Mouse (Mus musculus) embryonic facial prominence, embryonic 15.5 days (tissue): ENCODE measurements at regions not wholly inside any gene's neighbourhood (a gene's known extent, or its start where the extent isn't known, plus 50 kb on each side); places are given as distances from the start of the nearest gene placed in this dataset.

Experiments used
- ATAC-seq: fragments of 200-750 bp; cut with Nextera tagmentation; 2 replicates; pipeline ENCODE4 v1.8.0; 2017; ENCODE audit warnings: low read depth, moderate TSS enrichment; ENCODE audit not compliant: insufficient number of reproducible peaks, low FRiP score, low TSS enrichment
- H3K27ac ChIP-seq: fragments of 300-500 bp; sonication (generic); replicated peaks from 2 replicates; pipeline ENCODE4 v1.5.1; 2015; ENCODE audit warnings: mild to moderate bottlenecking, inconsistent platforms
- H3K27me3 ChIP-seq: fragments of 300-500 bp; sonication (generic); 2 replicates; pipeline ENCODE4 v1.6.1; 2015; ENCODE audit warnings: inconsistent platforms
- H3K36me3 ChIP-seq: fragments of 300-500 bp; sonication (generic); 2 replicates; pipeline ENCODE4 v1.6.1; 2015; ENCODE audit warnings: mild to moderate bottlenecking, inconsistent platforms
- H3K4me1 ChIP-seq: fragments of 300-500 bp; sonication (generic); 2 replicates; pipeline ENCODE4 v1.6.1; 2015; ENCODE audit warnings: inconsistent platforms
- H3K4me2 ChIP-seq: fragments of 300-500 bp; sonication (generic); replicated peaks from 2 replicates; pipeline ENCODE4 v1.6.1; 2015; ENCODE audit warnings: mild to moderate bottlenecking, inconsistent platforms
- H3K4me3 ChIP-seq: fragments of 300-500 bp; sonication (generic); replicated peaks from 2 replicates; pipeline ENCODE4 v1.5.1; 2015; ENCODE audit warnings: mild to moderate bottlenecking, inconsistent platforms
- H3K9ac ChIP-seq: fragments of 300-500 bp; sonication (generic); 2 replicates; pipeline ENCODE4 v1.6.1; 2015; ENCODE audit warnings: inconsistent platforms
- H3K9me3 ChIP-seq: fragments of 300-500 bp; sonication (generic); replicated peaks from 2 replicates; pipeline ENCODE4 v1.6.1; 2016; ENCODE audit warnings: inconsistent platforms
- WGBS: fragments of 180-500 bp; shearing (Covaris S2); methylation state at CpG from one replicate; pipeline ENCODE4 v1.1.7; 2015; 5-methylcytosine and 5-hydroxymethylcytosine counted together

DNA sequence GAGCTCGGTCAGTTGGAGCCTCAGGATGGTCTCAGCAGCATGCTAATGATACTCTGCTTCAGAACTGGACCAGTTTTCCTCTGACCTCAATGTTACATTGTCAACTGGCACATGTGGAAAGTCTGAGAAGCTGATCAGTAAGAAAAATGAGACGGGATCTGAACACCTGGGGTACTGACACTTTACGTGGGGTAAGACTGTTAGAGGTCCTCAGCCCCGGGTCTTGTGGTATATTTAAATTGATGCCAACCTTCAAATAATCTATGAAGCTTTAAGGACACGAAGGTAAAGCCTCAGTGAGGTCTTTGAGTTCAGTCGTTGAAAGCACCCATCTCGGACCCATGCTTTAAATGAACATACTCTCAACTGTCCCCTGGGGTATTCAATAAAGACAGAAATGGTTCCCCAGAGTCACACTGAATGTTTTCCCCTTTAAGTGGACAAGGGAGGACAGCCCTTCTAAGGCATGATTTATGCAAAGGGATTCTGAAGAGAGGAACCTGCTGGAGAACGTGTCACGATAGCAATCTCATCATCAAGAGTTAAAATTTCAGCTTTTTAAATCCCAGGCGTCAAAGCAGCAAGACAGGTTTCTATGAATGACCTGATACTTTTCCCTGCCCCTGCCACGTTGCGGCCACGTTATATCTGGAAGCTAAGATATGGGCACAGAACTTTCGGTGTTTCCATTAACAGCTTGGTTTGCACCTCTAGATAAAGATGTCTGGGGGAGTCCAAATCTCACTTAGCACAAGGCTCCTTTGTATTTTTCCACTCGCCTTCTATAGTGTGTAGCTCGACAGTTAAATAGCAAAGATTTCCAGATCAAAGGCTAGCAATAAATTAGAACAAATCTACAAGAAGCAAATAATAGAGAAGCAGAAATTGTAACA, 76.7 kb upstream of the Atp2b1 start:
- H3K27ac ChIP-seq, result no peak overlapping the region
- H3K9me3 ChIP-seq, result no peaks in the 10 kb centered on the region
- no peaks in the 10 kb centered on the region for H3K4me1 ChIP-seq
- no peaks in the 10 kb centered on the region for H3K36me3 ChIP-seq
- no peak overlapping the region for H3K4me3 ChIP-seq
- no peak overlapping the region for H3K9ac ChIP-seq
- H3K4me2 ChIP-seq, result no peak overlapping the region
- 72% methylated on average over 16 of the region's 16 CpGs for WGBS
- H3K27me3 ChIP-seq, result no peaks in the 10 kb centered on the region
- ATAC-seq, result no peak

DNA sequence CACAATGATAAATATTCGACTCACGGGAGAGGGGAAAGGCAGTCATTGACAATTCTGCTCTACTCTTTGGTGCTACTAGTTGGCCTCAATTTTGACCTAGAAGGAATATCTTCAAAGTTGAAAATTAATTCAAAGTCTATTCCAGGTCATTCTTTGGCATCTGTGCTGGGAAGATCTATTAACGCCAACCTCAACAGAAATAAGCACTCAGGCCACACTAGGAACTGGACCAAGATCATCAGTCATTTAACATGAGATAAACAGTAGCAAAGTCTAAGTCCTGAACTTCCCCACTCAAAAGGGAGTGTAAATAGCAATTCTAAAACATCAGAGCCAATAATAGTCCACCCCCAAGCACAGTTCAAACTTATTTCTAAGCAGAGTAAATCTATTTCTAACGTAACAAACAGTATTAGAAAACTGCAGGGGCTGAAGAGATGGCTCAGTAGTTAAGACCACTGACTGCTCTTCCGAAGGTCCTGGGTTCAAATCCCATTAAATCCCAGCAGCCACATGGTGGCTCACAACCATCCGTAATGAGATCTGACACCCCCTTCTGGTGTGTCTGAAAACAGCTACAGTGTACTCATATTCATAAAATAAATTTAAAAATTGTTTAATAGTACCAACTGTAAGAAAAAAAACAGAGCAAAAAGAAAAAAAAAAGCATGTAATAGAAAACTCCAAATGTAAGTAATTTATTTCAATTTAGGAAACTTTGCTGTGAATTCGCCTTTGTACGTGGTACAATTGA, 75.1 kb upstream of the Atp2b1 start:
- H3K27me3 ChIP-seq, result no peaks in the 10 kb centered on the region
- H3K36me3 ChIP-seq, result no peaks in the 10 kb centered on the region
- no peak overlapping the region for H3K4me3 ChIP-seq
- ATAC-seq, result no peak
- no peak overlapping the region for H3K27ac ChIP-seq
- no peaks in the 10 kb centered on the region for H3K4me1 ChIP-seq
- 86% methylated on average over 8 of the region's 8 CpGs for WGBS
- H3K4me2 ChIP-seq, result no peak overlapping the region
- no peak overlapping the region for H3K9ac ChIP-seq
- H3K9me3 ChIP-seq, result no peaks in the 10 kb centered on the region; the same call in 1 of the 2 replicates

DNA sequence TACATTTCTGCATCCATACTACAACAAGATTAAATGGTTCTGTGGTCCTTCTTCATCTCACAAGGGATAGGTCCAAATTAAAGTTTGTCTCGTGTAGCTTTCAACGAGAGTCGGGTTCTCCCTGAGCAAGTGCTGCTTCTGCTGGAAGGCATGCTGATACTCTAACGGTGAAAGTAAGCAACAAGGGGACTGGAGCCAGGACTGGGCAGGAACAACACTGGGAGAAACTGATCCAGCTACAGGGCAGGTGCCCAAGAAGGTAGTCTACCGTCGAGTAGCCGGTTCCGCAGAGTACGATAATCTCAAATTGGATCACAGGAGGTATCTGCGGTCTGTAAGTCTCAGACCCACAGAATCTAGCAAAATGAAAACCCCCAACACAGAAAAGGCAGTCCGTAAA, 74.2 kb upstream of the Atp2b1 start:
- Histone ChIP-seq H3K36me3 (no peaks in the 10 kb centered on the region), H3K4me1 (no peaks in the 10 kb centered on the region), H3K4me3 (no peak overlapping the region), H3K9me3 (no peaks in the 10 kb centered on the region; the same call in 1 of the 2 replicates), H3K4me2 (no peak overlapping the region), H3K27ac (no peak overlapping the region), H3K27me3 (no peaks in the 10 kb centered on the region), H3K9ac (no peak overlapping the region)
- WGBS, result 81% methylated on average over 11 of the region's 11 CpGs
- ATAC-seq, result no peak

DNA sequence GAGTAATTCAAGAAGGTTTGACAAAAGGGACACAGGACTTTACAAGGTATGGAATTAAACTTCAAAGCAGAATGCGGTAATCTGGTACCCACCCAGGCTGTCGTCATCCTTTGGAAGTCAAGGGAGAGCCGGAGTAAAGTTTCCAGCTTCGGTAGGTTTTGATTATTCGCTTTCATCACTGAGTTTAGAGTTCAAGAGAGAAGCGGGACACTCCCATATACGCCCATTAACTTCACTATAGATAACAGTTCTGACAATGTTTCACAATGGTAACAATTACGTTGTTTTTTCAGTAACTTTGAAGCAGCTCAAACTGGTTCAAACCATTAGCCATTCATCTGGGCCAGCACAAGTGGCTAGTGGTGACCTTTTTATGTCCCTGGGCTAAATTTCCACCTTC, 73.8 kb upstream of the Atp2b1 start:
- H3K27me3 ChIP-seq, result no peaks in the 10 kb centered on the region
- WGBS, result 68% methylated on average over 8 of the region's 8 CpGs
- no peak for ATAC-seq
- no peaks in the 10 kb centered on the region for H3K36me3 ChIP-seq
- H3K27ac ChIP-seq, result no peak overlapping the region
- no peak overlapping the region for H3K4me3 ChIP-seq
- H3K9ac ChIP-seq, result no peak overlapping the region
- H3K4me1 ChIP-seq, result no peaks in the 10 kb centered on the region
- H3K9me3 ChIP-seq, result no peaks in the 10 kb centered on the region; the same call in 1 of the 2 replicates
- H3K4me2 ChIP-seq, result no peak overlapping the region

DNA sequence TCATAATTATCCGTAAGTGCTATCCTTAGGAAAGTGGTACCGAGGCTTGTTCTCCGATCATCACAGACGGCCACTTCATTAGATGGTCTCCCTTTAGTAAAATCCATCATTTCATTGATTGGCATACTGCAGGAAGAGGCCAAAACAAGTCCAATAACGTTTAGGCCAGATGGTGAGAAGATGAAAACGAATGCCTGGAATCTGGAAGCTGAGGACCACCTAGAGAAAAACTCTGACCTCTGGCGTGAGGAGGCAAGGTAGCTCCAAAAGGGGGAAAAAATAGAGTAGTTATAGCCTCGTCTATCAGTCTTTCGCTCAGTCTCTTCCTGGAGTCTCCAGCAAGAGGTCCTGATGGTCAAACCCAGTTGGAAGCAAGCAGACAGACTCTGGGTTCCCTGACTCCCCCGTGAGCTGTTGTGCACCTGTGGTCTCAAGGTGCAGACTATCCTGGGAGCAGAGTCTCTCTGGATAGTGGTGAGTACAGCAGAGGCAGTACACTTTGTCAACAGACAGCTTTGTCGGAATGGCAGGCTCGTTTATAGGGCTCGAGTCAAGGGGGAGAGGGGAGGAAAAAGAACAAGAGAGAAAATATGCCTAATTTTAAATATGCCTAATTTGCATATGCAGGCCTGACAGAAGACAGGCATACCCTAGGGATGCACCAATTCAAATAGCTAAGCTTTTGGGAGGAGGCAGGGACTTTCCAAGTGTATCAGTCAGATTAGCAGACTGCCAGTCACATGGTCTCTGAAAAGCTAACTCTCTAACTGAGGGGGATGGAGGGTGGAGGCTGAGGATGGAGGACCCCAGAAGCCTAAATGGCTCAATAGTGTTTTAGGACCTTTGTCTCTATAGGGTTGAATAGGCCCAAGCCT, 73.0 kb upstream of the Atp2b1 start:
- no peaks in the 10 kb centered on the region for H3K4me1 ChIP-seq

DNA sequence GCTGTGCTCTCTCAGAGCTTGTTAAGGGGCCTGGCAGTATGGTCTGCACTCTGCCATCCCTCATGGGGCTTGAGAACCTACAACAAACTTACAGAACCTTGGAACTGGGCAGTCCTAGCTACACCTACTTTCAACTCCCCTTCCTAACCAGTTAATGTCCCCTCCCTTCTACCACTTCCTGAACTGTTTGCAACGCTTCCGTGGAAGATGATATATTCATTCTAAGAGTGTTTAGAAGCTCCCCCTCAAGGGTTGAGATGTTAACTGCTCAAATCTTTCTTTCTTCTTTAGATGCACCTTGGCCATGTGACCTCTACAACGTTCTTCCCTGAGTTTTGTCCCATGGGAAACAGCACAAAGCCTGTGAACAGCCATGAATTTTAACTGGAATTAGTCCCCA, 72.3 kb upstream of the Atp2b1 start:
- no peak for ATAC-seq
- H3K27me3 ChIP-seq, result no peaks in the 10 kb centered on the region
- H3K4me2 ChIP-seq, result no peak overlapping the region
- H3K4me1 ChIP-seq, result no peaks in the 10 kb centered on the region
- no peak overlapping the region for H3K27ac ChIP-seq
- WGBS, result 85% methylated on average over 3 of the region's 3 CpGs
- no peak overlapping the region for H3K4me3 ChIP-seq
- H3K9ac ChIP-seq, result no peak overlapping the region
- H3K36me3 ChIP-seq, result no peaks in the 10 kb centered on the region
- H3K9me3 ChIP-seq, result no peaks in the 10 kb centered on the region; the same call in 1 of the 2 replicates

More for the DNA sequence above, 73.0 kb upstream of the Atp2b1 start:
- Histone ChIP-seq H3K4me2 (no peak overlapping the region), H3K9ac (no peak overlapping the region), H3K27me3 (no peaks in the 10 kb centered on the region), H3K36me3 (no peaks in the 10 kb centered on the region), H3K9me3 (no peaks in the 10 kb centered on the region; the same call in 1 of the 2 replicates), H3K4me3 (no peak overlapping the region), H3K27ac (no peak overlapping the region)
- 83% methylated on average over 13 of the region's 13 CpGs for WGBS
- ATAC-seq, result no peak

DNA sequence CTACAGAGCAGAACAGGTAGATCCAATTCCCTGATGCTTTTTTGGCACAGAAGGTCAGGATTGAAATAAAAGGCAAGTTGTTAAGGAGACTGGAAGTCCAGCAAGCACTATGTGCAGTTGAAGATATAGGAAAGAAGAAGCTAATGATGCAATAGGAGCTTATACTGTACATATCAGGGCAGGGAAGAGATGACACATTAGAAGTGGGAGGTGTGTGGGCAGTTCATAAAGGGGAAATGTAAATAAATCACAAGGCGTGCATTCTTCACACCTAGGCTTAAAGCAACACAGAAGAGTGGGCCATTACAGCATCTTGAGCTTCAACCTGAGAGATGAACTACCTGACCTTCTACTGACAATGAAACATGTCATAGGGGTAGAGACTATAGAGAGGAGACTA, 71.5 kb upstream of the Atp2b1 start:
- no peak for ATAC-seq
- Histone ChIP-seq H3K4me1 (no peaks in the 10 kb centered on the region), H3K36me3 (no peaks in the 10 kb centered on the region), H3K27ac (no peak overlapping the region), H3K4me3 (no peak overlapping the region), H3K4me2 (no peak overlapping the region), H3K27me3 (no peaks in the 10 kb centered on the region), H3K9me3 (no peaks in the 10 kb centered on the region; the same call in 1 of the 2 replicates), H3K9ac (no peak overlapping the region)
- 84% methylated on average over 1 of the region's 1 CpGs for WGBS

DNA sequence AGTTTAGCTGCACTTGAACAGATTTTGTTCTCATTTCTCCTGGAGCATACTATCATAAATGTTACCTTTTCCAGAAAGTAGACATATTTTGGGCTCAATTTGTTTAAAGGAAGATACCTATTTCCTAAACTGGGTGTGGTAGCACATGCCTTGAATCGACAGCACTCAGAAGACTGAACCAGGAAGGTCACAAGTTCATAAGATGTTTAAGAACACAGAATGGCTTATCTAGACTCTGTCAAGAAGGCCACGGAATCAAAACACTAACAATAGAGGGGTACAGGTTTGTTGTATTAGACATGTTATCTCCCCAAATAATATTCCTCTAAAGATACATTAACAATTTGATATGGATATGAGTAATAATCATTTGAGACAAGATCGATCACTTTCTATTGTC, 64.4 kb upstream of the Atp2b1 start:
- Histone ChIP-seq H3K4me1 (no peaks in the 10 kb centered on the region), H3K4me2 (no peak overlapping the region), H3K4me3 (no peak overlapping the region), H3K9ac (no peak overlapping the region), H3K27me3 (no peaks in the 10 kb centered on the region), H3K27ac (no peak overlapping the region), H3K36me3 (no peaks in the 10 kb centered on the region), H3K9me3 (no peaks in the 10 kb centered on the region)
- no peak for ATAC-seq
- 86% methylated on average over 3 of the region's 3 CpGs for WGBS

DNA sequence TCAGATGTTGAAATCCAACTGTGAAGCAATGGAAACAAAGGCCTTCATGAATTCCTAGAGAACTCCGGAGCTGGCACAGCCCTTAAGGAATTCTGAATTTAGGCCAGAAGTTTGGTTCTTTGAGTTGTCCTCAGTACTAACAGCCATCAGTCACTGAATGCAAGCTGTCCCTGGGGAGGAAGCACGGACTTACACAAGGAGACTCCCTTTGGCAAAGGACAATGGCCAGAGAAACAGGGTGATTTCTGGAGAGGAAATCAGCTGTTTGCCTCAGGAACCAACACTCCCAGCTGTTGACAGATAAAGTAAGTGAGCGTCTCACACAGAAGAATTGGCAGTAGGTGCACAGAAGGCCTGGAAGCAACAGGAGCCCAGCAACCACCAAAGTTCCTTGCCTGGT, 56.8 kb upstream of the Atp2b1 start:
- ATAC-seq, result no peak
- no peaks in the 10 kb centered on the region for H3K9me3 ChIP-seq
- H3K4me1 ChIP-seq, result no peaks in the 10 kb centered on the region
- no peak overlapping the region for H3K27ac ChIP-seq
- WGBS, result 44% methylated on average over 3 of the region's 3 CpGs
- no peak overlapping the region for H3K4me3 ChIP-seq
- no peak overlapping the region for H3K9ac ChIP-seq
- no peaks in the 10 kb centered on the region for H3K27me3 ChIP-seq
- H3K4me2 ChIP-seq, result no peak overlapping the region
- no peaks in the 10 kb centered on the region for H3K36me3 ChIP-seq

DNA sequence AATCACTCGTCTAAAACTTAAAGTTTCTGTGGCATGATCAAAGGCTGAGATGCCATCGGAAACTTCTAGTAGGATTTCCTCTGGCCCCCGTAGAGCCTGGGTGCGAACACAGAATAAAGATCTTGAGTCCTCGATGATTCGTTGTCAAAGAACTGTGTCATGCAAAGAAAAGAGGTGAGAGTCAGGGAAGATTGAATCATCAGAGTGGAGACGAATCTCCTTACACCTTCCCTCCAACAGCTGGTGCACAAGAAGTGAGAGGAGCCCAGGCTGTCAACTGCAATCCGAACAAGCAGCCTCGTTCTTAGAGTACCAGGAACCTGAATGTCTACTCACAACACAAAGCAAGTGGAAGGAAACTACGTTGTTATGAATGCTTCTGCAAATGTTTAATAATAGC, 52.7 kb upstream of the Atp2b1 start:
- H3K4me3 ChIP-seq, result no peak overlapping the region
- ATAC-seq, result no peak

DNA sequence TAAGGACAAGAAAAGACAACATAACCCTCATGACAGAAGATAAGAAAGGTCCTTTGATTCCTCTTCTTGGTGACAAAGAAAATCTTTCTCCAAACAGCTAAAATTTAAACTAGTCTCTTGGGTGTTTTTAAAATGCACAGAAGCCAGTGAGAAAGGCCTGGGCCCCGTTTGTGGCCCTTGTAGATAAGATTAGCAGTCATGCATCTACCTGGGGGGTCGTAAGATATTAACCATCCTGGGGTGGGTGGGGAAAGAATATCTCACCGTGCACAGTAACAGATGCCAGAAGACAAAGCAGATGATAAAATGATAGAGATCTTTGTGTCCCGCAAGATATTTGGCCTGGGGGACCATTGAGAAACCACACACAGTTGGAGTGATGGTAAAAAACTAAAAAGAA, 51.5 kb upstream of the Atp2b1 start:
- Histone ChIP-seq H3K4me1 (no peaks in the 10 kb centered on the region), H3K4me2 (no peak overlapping the region), H3K36me3 (no peaks in the 10 kb centered on the region), H3K4me3 (no peak overlapping the region), H3K27ac (no peak overlapping the region), H3K9me3 (no peaks in the 10 kb centered on the region), H3K27me3 (no peaks in the 10 kb centered on the region), H3K9ac (no peak overlapping the region)
- no peak for ATAC-seq
- 72% methylated on average over 4 of the region's 4 CpGs for WGBS

More for the DNA sequence above, 52.7 kb upstream of the Atp2b1 start:
- WGBS, result 81% methylated on average over 10 of the region's 10 CpGs
- H3K9me3 ChIP-seq, result no peaks in the 10 kb centered on the region
- H3K4me1 ChIP-seq, result no peaks in the 10 kb centered on the region
- no peak overlapping the region for H3K9ac ChIP-seq
- H3K27ac ChIP-seq, result no peak overlapping the region
- H3K36me3 ChIP-seq, result no peaks in the 10 kb centered on the region
- no peaks in the 10 kb centered on the region for H3K27me3 ChIP-seq
- no peak overlapping the region for H3K4me2 ChIP-seq
